Mouse (Mus musculus): ENCODE data around the gene C2cd2l.

C2cd2l gene

DNA sequence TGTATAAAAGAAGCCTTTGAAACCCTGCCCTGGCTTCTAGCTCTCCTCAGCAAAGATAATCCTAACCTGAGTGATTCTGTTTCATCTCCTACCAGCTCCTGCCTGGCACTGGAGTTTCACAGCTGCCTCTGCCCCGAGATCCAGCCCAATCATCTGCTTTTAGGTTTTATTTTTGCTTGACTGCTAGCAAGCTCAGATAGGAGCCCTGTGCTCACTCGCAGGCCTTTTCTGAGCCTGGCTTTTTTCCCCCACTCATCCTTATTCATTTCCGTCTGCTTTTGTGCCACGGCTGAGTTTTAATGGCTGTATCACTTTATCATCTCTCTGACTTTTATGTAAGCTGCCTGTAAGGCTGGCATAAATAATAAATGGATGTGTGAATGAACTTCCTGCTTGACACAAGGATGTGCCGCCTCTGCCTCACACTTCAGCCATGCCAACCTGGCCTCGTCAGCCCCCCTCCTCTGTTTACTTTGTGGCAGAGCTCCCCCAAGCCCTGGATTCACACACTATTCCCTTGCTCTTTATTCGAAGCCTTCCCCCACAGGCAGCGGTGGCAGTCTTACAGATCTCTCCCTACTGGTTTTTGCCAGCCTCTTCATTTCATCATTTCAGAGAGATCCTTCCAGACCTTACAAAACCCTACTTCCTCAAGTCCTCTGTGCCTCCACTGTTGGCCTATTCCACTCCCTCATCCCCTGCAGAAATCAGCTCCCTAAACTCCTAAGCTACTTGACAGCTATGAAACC is 53.4 kb downstream of the C2cd2l start:
- no peak for DNase-seq (ENCODE audit: low read depth, low spot score)

GRCm38 (mm10) chr9:44261388-44261787 is 58.7 kb downstream of the C2cd2l start:
- no peak for DNase-seq (ENCODE audit: low read depth, low spot score)
